Mouse (Mus musculus) heart, embryonic 11.5 days (tissue): ENCODE data around the gene Ntrk3. TPM values are rescaled to one million over a fixed set of nuclear protein-coding genes. Genes with fewer than 3 reads are reported as not detected.

ENCODE experiments used
- ATAC-seq: fragments of 200-750 bp; cut with Nextera tagmentation; replicated peaks from 2 replicates; pipeline ENCODE4 v1.8.0; 2017; ENCODE audit warnings: moderate library complexity; ENCODE audit not compliant: insufficient number of reproducible peaks, low FRiP score, low TSS enrichment
- H3K27ac ChIP-seq: fragments of 300-500 bp; sonication (generic); 2 replicates; pipeline ENCODE4 v1.5.1; 2014; ENCODE audit warnings: mild to moderate bottlenecking, low read depth, low read length
- H3K27me3 ChIP-seq: fragments of 300-500 bp; sonication (generic); 2 replicates; pipeline ENCODE4 v1.6.1; 2014; ENCODE audit warnings: mild to moderate bottlenecking, low read length, mixed read lengths; ENCODE audit not compliant: control insufficient read depth, insufficient read depth
- H3K36me3 ChIP-seq: fragments of 300-500 bp; sonication (generic); 2 replicates; pipeline ENCODE4 v1.6.1; 2014; ENCODE audit warnings: mild to moderate bottlenecking, low read length, moderate library complexity, mixed read lengths; ENCODE audit not compliant: control insufficient read depth, insufficient read depth
- H3K4me1 ChIP-seq: fragments of 300-500 bp; sonication (generic); 2 replicates; pipeline ENCODE4 v1.6.1; 2014; ENCODE audit warnings: low read length; ENCODE audit not compliant: control insufficient read depth, insufficient read depth
- H3K4me2 ChIP-seq: fragments of 300-500 bp; sonication (generic); 2 replicates; pipeline ENCODE4 v1.6.1; 2014; ENCODE audit warnings: mild to moderate bottlenecking, moderate library complexity
- H3K4me3 ChIP-seq: fragments of 300-500 bp; sonication (generic); 2 replicates; pipeline ENCODE4 v1.5.1; 2014; ENCODE audit warnings: low read depth, low read length
- H3K9ac ChIP-seq: fragments of 300-500 bp; sonication (generic); 2 replicates; pipeline ENCODE4 v1.6.1; 2014; ENCODE audit warnings: mild to moderate bottlenecking, low read depth, low read length, moderate library complexity
- H3K9me3 ChIP-seq: fragments of 300-500 bp; sonication (generic); replicated peaks from 2 replicates; pipeline ENCODE4 v1.6.1; 2016; ENCODE audit warnings: low read length; ENCODE audit not compliant: control insufficient read depth
- WGBS: fragments of 180-500 bp; shearing (Covaris S2); extraction: QIAGEN DNeasy Blood & Tissue Kit; methylation state at CpG from one replicate; pipeline ENCODE4 v1.1.7; 2014; ENCODE audit not compliant: insufficient replicate concordance; 5-methylcytosine and 5-hydroxymethylcytosine counted together
- polyA plus RNA-seq: library from polyadenylated mRNA; unstranded; fragments of >200 nt; fragmentation: Nextera tagmentation; extraction: Ambion mirVana; gene quantifications from 2 replicates; pipeline ENCODE4 v1.2.1, GENCODE M21; 2014

Ntrk3 gene
- polyA plus RNA-seq, 1 experiment from 2014 or later: 1.1 TPM

GRCm38 (mm10) chr7:78599941-78600677 lies 137.7 kb downstream of the Ntrk3 start:
- no peak overlapping the region for H3K9ac ChIP-seq
- ATAC-seq: no peak

GRCm38 (mm10) chr7:78598147-78598546 lies 139.7 kb downstream of the Ntrk3 start:
- Histone ChIP-seq H3K4me3 (no peak overlapping the region), H3K36me3 (no peaks in the 10 kb centered on the region), H3K27ac (no peak overlapping the region), H3K27me3 (peaks cover 38% of the 10 kb centered on the region), H3K4me2 (no peak overlapping the region), H3K4me1 (no peaks in the 10 kb centered on the region), H3K9me3 (no peaks in the 10 kb centered on the region), H3K9ac (no peak overlapping the region)
- WGBS: 28% methylated on average over 12 of the region's 12 CpGs
- ATAC-seq: no peak

More at GRCm38 (mm10) chr7:78599941-78600677, 137.7 kb downstream of the Ntrk3 start:
- Histone ChIP-seq H3K9me3 (no peaks in the 10 kb centered on the region), H3K4me1 (no peaks in the 10 kb centered on the region), H3K27ac (no peak overlapping the region), H3K36me3 (no peaks in the 10 kb centered on the region), H3K4me3 (no peak overlapping the region), H3K27me3 (peaks cover 38% of the 10 kb centered on the region), H3K4me2 (no peak overlapping the region)
- WGBS: 76% methylated on average over 6 of the region's 6 CpGs

- no peaks in the 10 kb centered on the region for H3K9me3 ChIP-seq
- WGBS: 13% methylated on average over 15 of the region's 15 CpGs
- ATAC-seq: no peak
- peaks cover 40% of the 10 kb centered on the region for H3K27me3 ChIP-seq
- no peak overlapping the region for H3K4me2 ChIP-seq
- H3K4me3 ChIP-seq: no peak overlapping the region
- H3K4me1 ChIP-seq: no peaks in the 10 kb centered on the region
- no peaks in the 10 kb centered on the region for H3K36me3 ChIP-seq
- no peak overlapping the region for H3K27ac ChIP-seq
- H3K9ac ChIP-seq: no peak overlapping the region
Observed at GRCm38 (mm10) chr7:78597251-78598129, 140.3 kb downstream of the Ntrk3 start.

DNA sequence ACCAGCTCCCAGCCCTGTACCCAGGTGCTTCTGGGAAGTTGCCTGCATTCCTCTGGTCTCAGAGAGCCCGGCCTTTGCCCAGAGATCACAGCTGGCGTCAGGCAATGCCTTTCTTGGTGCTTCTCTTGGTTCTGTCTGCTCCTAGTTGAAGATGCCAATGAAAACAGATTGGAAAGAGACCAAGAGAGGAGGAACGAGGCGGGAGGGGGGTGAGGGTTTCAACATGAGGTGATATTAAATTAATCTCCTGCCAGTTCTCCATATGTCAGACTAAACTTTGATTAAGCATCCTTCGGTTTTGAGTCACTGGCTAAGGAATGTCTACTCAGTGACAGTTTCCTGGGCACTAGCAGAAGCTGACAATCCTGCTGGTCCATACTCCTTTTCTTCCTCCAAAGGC lies 141.3 kb downstream of the Ntrk3 start:
- H3K9me3 ChIP-seq: no peaks in the 10 kb centered on the region
- ATAC-seq: no peak
- peaks cover 41% of the 10 kb centered on the region for H3K27me3 ChIP-seq
- H3K4me3 ChIP-seq: no peak overlapping the region
- H3K9ac ChIP-seq: no peak overlapping the region
- no peak overlapping the region for H3K4me2 ChIP-seq
- WGBS: 45% methylated on average over 5 of the region's 5 CpGs
- no peaks in the 10 kb centered on the region for H3K36me3 ChIP-seq
- H3K27ac ChIP-seq: no peak overlapping the region
- H3K4me1 ChIP-seq: no peaks in the 10 kb centered on the region

DNA sequence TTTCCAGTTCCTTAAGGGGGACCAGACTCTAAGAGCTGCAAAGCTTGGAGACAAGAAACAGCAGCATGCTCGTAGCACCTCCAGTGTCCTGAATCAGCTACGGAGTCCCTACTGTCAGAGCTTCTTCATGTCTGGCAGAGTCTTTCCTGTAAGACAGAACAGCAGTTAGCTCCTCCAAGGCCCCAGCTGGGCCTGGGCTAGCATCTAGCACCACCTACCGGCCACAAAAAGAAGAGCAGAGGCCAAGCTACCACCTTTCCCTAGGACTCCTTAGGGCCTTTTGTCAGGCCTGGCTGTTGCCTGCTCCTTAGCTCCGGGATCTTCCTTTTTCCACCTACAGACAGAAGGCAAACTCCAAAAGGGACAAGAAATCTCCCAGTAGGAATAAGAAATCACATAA lies 141.9 kb downstream of the Ntrk3 start:
- no peak overlapping the region for H3K27ac ChIP-seq
- ATAC-seq: 0 out of 2 replicates have a peak, but pooled peaks have one; percentile 47
- peaks cover 41% of the 10 kb centered on the region for H3K27me3 ChIP-seq
- H3K4me2 ChIP-seq: no peak overlapping the region
- H3K4me3 ChIP-seq: no peak overlapping the region
- 6% methylated on average over 4 of the region's 4 CpGs for WGBS
- no peaks in the 10 kb centered on the region for H3K36me3 ChIP-seq
- H3K4me1 ChIP-seq: no peaks in the 10 kb centered on the region
- H3K9ac ChIP-seq: no peak overlapping the region
- no peaks in the 10 kb centered on the region for H3K9me3 ChIP-seq

- 73% methylated on average over 4 of the region's 4 CpGs for WGBS
- H3K4me1 ChIP-seq: no peaks in the 10 kb centered on the region
- H3K9ac ChIP-seq: no peak overlapping the region
- no peak overlapping the region for H3K4me3 ChIP-seq
- no peaks in the 10 kb centered on the region for H3K9me3 ChIP-seq
- no peak overlapping the region for H3K4me2 ChIP-seq
- H3K27ac ChIP-seq: no peak overlapping the region
- H3K36me3 ChIP-seq: no peaks in the 10 kb centered on the region
- H3K27me3 ChIP-seq: peaks cover 30% of the 10 kb centered on the region
- no peak for ATAC-seq
Observed at GRCm38 (mm10) chr7:78592948-78593347, 144.9 kb downstream of the Ntrk3 start.

DNA sequence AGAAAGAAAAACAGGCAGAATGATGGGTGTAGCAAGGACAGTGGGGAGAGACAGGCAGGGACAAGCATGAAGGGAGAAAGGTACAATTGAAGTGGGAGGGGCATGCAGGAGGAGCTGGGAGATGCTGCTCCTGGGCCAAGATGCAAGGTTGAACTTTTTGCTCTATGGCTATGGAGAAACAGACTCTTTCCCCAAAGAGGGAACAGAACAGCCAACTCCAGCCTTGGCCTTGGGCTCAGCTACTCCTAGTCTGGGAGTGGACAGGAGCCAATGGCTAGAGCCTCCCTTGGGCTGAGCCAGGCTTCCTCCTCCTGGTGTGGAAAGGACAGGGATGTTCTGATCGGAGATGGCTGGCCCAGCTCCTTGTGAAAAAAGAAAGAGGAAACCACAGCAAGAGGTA lies 145.6 kb downstream of the Ntrk3 start:
- WGBS: 43% methylated on average over 1 of the region's 1 CpGs
- Histone ChIP-seq H3K27me3 (peaks cover 26% of the 10 kb centered on the region), H3K9me3 (no peaks in the 10 kb centered on the region), H3K27ac (no peak overlapping the region), H3K36me3 (no peaks in the 10 kb centered on the region), H3K4me2 (no peak overlapping the region), H3K4me1 (no peaks in the 10 kb centered on the region), H3K4me3 (no peak overlapping the region), H3K9ac (no peak overlapping the region)
- no peak for ATAC-seq

GRCm38 (mm10) chr7:78589766-78590165 lies 148.0 kb downstream of the Ntrk3 start:
- WGBS: 51% methylated on average over 7 of the region's 7 CpGs
- no peak overlapping the region for H3K4me2 ChIP-seq
- no peak overlapping the region for H3K27ac ChIP-seq
- H3K36me3 ChIP-seq: no peaks in the 10 kb centered on the region
- H3K4me3 ChIP-seq: no peak overlapping the region
- H3K9me3 ChIP-seq: no peaks in the 10 kb centered on the region
- no peaks in the 10 kb centered on the region for H3K4me1 ChIP-seq
- peaks cover 32% of the 10 kb centered on the region for H3K27me3 ChIP-seq
- H3K9ac ChIP-seq: no peak overlapping the region
- no peak for ATAC-seq
